Mouse (Mus musculus): ENCODE results near the gene Tmem239. TPM values are rescaled to one million over a fixed set of nuclear protein-coding genes. Genes with fewer than 3 reads are reported as not detected.

Tmem239 gene
- polyA plus RNA-seq, 1 experiment from 2014 or later = not detected

GRCm38 (mm10) chr2:130408194-130408593 is 1.9 kb downstream of the Tmem239 start:
- Histone ChIP-seq H3K27me3 (replicated peaks; ENCODE audit: insufficient read depth, low read length) (no peaks in the 10 kb centered on the region), H3K27ac (ENCODE audit: low read length) (no peak overlapping the region), H3K4me3 (ENCODE audit: low read depth, low read length) (no peak overlapping the region), H3K36me3 (ENCODE audit: insufficient read depth, low read length) (no peaks in the 10 kb centered on the region), H3K4me1 (ENCODE audit: insufficient read depth, low read depth, low read length) (no peaks in the 10 kb centered on the region), H3K9me3 (ENCODE audit: low read length) (no peaks in the 10 kb centered on the region), H3K4me2 (replicated peaks; ENCODE audit: low read depth, low read length) (no peak overlapping the region), H3K9ac (replicated peaks; ENCODE audit: low read depth) (no peak overlapping the region)
- DNase-seq (ENCODE audit: low spot score) = peak; percentile 56
- no peak for TF ChIP-seq EP300 (IDR thresholded peaks at IDR 0.05)
- TF ChIP-seq CTCF (IDR thresholded peaks at IDR 0.05) = no peak
- ATAC-seq = peak; percentile 57
- WGBS = 19% methylated on average over 6 of the region's 6 CpGs

DNA sequence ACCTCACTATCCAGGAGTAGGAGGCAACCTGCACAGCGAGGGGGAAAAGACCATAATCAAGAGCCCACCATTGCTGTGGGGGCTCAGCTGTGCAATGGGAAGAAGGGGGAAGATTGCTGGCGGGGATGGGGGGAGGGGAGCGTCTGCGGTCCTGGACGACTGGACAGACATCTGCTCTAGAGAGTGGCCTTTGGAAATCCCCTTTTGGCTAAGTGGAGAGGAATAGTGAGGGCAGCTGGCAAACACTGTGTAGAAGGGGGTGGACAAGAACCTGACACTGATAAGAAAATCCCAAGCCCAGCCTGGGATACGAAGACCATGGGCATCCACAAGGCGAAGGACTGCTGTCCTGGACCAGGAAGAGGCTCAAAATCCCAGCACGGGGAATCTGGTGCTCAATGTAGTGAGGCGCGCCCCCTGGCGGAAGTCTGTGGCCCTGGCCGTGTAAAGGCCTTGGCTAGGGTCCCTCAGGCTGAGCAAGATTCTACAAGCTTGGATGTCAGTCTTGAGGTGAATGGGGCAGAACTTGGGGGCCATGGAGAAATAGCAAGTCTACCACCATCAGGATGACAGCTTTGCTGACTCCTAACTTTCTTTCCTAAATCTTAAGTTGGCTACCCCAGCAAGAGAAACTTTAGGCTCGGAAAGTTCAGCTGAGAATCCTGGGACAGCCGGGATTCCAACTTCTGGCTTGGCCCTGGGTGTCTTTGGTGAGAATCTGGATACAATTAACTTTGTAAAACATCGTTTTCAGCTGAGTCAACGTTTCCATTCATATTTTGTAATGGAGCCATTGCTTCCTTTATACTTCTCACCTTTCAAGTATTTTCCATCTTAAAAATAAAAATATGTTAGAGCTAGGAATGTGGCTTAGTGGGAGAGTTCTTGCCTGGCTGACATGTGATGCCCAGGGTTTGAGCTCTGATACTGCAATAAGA is 5.5 kb downstream of the Tmem239 start:
- H3K36me3 ChIP-seq (ENCODE audit: insufficient read depth, low read length) = no peaks in the 10 kb centered on the region
- no peaks in the 10 kb centered on the region for H3K9me3 ChIP-seq (ENCODE audit: low read length)
- H3K4me2 ChIP-seq (replicated peaks; ENCODE audit: low read depth, low read length) = no peak overlapping the region
- peak; percentile 83 for ATAC-seq
- no peaks in the 10 kb centered on the region for H3K4me1 ChIP-seq (ENCODE audit: insufficient read depth, low read depth, low read length)
- no peak overlapping the region for H3K9ac ChIP-seq (replicated peaks; ENCODE audit: low read depth)
- H3K27me3 ChIP-seq (replicated peaks; ENCODE audit: insufficient read depth, low read length) = no peaks in the 10 kb centered on the region
- H3K4me3 ChIP-seq (ENCODE audit: low read depth, low read length) = no peak overlapping the region
- H3K27ac ChIP-seq (ENCODE audit: low read length) = no peak overlapping the region
- TF ChIP-seq CTCF (IDR thresholded peaks at IDR 0.05) = peak; percentile 96
- no peak for TF ChIP-seq EP300 (IDR thresholded peaks at IDR 0.05)
- peak; percentile 82 for DNase-seq (ENCODE audit: low spot score)
- 36% methylated on average over 16 of the region's 16 CpGs for WGBS

DNA sequence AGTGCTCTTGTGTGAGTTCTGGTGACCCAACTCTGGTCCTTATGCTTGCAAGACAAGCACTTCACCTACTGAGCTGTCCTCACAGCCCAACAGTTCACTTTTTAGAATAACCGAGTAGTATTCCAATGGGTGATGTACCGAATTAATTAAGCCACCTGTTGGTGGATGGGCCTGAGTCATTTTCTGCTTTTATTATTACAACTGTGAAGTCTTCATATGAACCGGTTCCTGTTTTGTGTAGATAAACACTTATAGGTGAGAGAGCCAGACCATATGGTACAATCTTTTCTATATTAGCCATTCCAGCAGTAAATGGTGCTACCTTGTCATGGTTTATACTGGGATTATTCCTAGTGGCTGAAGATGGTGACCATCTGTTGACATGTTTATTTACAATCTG is 6.5 kb downstream of the Tmem239 start:
- Histone ChIP-seq H3K4me2 (replicated peaks; ENCODE audit: low read depth, low read length) (no peak overlapping the region), H3K27me3 (replicated peaks; ENCODE audit: insufficient read depth, low read length) (no peaks in the 10 kb centered on the region), H3K27ac (ENCODE audit: low read length) (no peak overlapping the region), H3K36me3 (ENCODE audit: insufficient read depth, low read length) (no peaks in the 10 kb centered on the region), H3K9ac (replicated peaks; ENCODE audit: low read depth) (no peak overlapping the region), H3K4me3 (ENCODE audit: low read depth, low read length) (no peak overlapping the region), H3K4me1 (ENCODE audit: insufficient read depth, low read depth, low read length) (no peaks in the 10 kb centered on the region), H3K9me3 (ENCODE audit: low read length) (no peaks in the 10 kb centered on the region)
- DNase-seq (ENCODE audit: low spot score) = no peak
- WGBS = 59% methylated on average over 3 of the region's 3 CpGs
- ATAC-seq = no peak
- no peak for TF ChIP-seq EP300 (IDR thresholded peaks at IDR 0.05)
- no peak for TF ChIP-seq CTCF (IDR thresholded peaks at IDR 0.05)

DNA sequence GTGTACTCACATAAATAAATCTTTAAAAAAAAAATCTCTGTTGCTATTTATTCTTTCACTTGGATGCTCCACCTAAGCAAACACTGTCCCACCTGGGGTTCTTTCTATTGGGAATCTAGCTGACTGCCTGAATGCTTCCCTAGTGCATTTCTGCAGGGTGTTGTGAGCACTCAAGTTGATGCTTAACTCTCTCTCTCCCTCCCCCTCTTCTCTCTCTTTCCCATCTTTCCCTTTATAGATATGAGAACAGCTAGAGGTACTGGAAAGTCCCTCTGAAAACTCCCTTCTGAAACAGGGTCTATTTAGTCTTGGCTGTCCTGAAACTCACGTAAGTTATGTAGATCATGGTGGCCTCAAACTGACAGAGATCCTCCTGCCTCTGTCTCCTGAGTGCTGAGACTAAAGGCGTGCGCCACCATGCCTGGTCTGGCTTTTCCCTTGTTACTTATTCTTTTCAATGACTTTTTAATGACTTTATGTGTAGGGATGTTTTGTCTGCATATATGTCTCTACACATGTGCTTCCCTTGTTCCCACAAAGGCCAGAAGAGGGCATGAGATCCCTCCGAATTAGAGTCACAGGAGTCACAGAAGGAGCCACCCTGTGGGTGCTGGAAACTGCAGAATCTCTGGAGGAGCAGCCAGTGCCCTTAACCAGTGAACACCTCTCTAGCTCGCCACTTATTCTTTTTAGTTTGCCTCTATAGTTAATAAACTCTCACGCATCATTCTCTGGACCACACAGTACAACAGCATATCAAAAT is 8.0 kb downstream of the Tmem239 start:
- ATAC-seq (no peak), DNase-seq (ENCODE audit: low spot score) (no peak)
- no peak overlapping the region for H3K4me3 ChIP-seq (ENCODE audit: low read depth, low read length)
- H3K4me2 ChIP-seq (replicated peaks; ENCODE audit: low read depth, low read length) = no peak overlapping the region
- no peaks in the 10 kb centered on the region for H3K27me3 ChIP-seq (replicated peaks; ENCODE audit: insufficient read depth, low read length)
- no peak overlapping the region for H3K9ac ChIP-seq (replicated peaks; ENCODE audit: low read depth)
- H3K4me1 ChIP-seq (ENCODE audit: insufficient read depth, low read depth, low read length) = no peaks in the 10 kb centered on the region
- no peak overlapping the region for H3K27ac ChIP-seq (ENCODE audit: low read length)
- no peaks in the 10 kb centered on the region for H3K36me3 ChIP-seq (ENCODE audit: insufficient read depth, low read length)
- 69% methylated on average over 6 of the region's 6 CpGs for WGBS
- TF ChIP-seq CTCF (IDR thresholded peaks at IDR 0.05) = peak; percentile 44
- TF ChIP-seq EP300 (IDR thresholded peaks at IDR 0.05) = no peak
- no peaks in the 10 kb centered on the region for H3K9me3 ChIP-seq (ENCODE audit: low read length)

DNA sequence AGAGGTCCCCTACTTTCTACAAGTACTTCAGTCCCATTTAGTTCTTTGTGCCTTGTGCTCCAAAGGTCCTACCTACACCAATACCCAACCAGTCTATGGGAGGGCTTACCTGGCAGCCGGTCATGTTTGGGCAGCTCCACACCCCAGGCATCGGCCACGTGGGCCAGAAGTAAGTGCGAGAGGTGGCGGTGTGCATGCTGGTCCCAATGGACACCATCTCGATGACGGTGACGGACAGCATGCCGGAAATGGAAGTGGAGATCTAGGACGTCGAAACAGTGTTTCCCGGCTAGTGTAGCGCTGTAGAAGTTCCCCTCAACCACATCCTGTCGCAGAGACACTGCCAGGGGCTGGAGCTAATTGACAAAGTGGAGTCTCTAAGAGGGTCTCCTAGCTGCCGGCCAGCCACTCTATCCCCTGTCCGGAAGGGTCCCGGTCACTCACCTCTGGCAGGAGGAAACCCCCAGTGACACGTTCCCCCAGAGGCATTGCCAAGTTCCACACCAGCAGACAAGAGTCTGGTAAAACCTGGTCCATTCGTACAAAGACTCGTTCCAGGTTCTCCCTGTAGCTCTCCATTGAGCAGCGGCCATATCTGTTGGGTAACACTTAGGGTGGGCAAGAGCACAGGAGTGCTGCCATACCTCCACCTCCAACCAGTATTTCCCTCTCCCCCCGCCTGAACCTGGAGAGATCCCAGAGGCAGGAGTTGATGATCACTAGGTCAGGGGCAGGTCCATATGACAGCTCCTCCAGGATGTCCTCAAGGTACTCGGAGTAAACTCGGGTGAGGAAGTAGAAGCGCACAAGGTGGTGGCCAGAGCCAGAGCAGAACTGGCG is 15.7 kb downstream of the Tmem239 start:
- Histone ChIP-seq H3K36me3 (ENCODE audit: insufficient read depth, low read length) (no peaks in the 10 kb centered on the region), H3K27me3 (replicated peaks; ENCODE audit: insufficient read depth, low read length) (no peaks in the 10 kb centered on the region), H3K4me2 (replicated peaks; ENCODE audit: low read depth, low read length) (no peak overlapping the region), H3K9me3 (ENCODE audit: low read length) (no peaks in the 10 kb centered on the region), H3K4me3 (ENCODE audit: low read depth, low read length) (no peak overlapping the region), H3K4me1 (ENCODE audit: insufficient read depth, low read depth, low read length) (peaks cover 16% of the 10 kb centered on the region), H3K27ac (ENCODE audit: low read length) (no peak overlapping the region), H3K9ac (replicated peaks; ENCODE audit: low read depth) (no peak overlapping the region)
- ATAC-seq = no peak
- TF ChIP-seq EP300 (IDR thresholded peaks at IDR 0.05) (no peak), CTCF (IDR thresholded peaks at IDR 0.05) (no peak)
- WGBS = 92% methylated on average over 26 of the region's 26 CpGs
- no peak for DNase-seq (ENCODE audit: low spot score)
